Mouse (Mus musculus) MEL (cell line): ENCODE measurements around the gene Harbi1. TPM values are rescaled to one million over a fixed set of nuclear protein-coding genes. Genes with fewer than 3 reads are reported as not detected.

Experiments
- DNase-seq: peaks from one replicate; pipeline ENCODE4 v3.0.0; 2011; ENCODE audit warnings: low read depth, low spot score
- H3K27ac ChIP-seq: 2 replicates; pipeline ENCODE4 v1.5.1; 2012; ENCODE audit warnings: low read depth, mild to moderate bottlenecking, control low read depth, low read length, moderate library complexity; ENCODE audit not compliant: control insufficient read depth
- H3K27me3 ChIP-seq, 2 experiments: fragments of 150-350 bp in 1 of 2; sonication (generic) in 1 of 2; 2 replicates each; pipeline ENCODE4 v1.6.1; 2012; ENCODE audit warnings: low read length in 2 of 2, mild to moderate bottlenecking in 2 of 2, improper control_type of control experiment in 1 of 2, moderate library complexity in 1 of 2; ENCODE audit not compliant: insufficient read depth in 2 of 2, control insufficient read depth in 1 of 2
- H3K36me3 ChIP-seq, 2 experiments: 2 replicates each; pipeline ENCODE4 v1.6.1; 2012 to 2014; ENCODE audit warnings: low read length in 2 of 2, improper control_type of control experiment in 1 of 2, inconsistent platforms in 1 of 2, mild to moderate bottlenecking in 1 of 2; ENCODE audit not compliant: insufficient read depth in 2 of 2, control insufficient read depth in 1 of 2
- H3K4me1 ChIP-seq, 2 experiments: fragments of 150-350 bp in 1 of 2; sonication (generic) in 1 of 2; 2 replicates each; pipeline ENCODE4 v1.6.1; 2012; ENCODE audit warnings: low read length in 2 of 2, improper control_type of control experiment in 1 of 2, mild to moderate bottlenecking in 1 of 2; ENCODE audit not compliant: insufficient read depth in 2 of 2, control insufficient read depth in 1 of 2
- H3K4me3 ChIP-seq, 2 experiments: fragments of 150-350 bp in 1 of 2; sonication (generic) in 1 of 2; 2 replicates each; pipeline ENCODE4 v1.5.1; 2012; ENCODE audit warnings: low read depth in 2 of 2, low read length in 2 of 2, mild to moderate bottlenecking in 2 of 2, moderate library complexity in 2 of 2, control low read depth in 1 of 2, improper control_type of control experiment in 1 of 2; ENCODE audit not compliant: control insufficient read depth in 1 of 2, insufficient read depth in 1 of 2
- H3K79me2 ChIP-seq: 2 replicates; pipeline ENCODE4 v1.6.1; 2012; ENCODE audit warnings: mild to moderate bottlenecking, low read length, moderate library complexity; ENCODE audit not compliant: control insufficient read depth, poor library complexity, insufficient read depth
- H3K9ac ChIP-seq: 2 replicates; pipeline ENCODE4 v1.6.1; 2012; ENCODE audit warnings: low read depth, mild to moderate bottlenecking, control low read depth, low read length, moderate library complexity; ENCODE audit not compliant: control insufficient read depth, poor library complexity, severe bottlenecking
- H3K9me3 ChIP-seq: fragments of 150-350 bp; sonication (generic); replicated peaks from 2 replicates; pipeline ENCODE4 v1.6.1; 2012; ENCODE audit warnings: mild to moderate bottlenecking, low read length, improper control_type of control experiment, moderate library complexity; ENCODE audit not compliant: insufficient read depth
- BHLHE40 ChIP-seq: IDR thresholded peaks from 2 replicates; pipeline ENCODE4 v1.6.1; 2012; ENCODE audit warnings: low read depth, mild to moderate bottlenecking, inconsistent platforms, low read length, improper control_type of control experiment, borderline replicate concordance
- CHD1 ChIP-seq: IDR thresholded peaks from 2 replicates; pipeline ENCODE4 v1.6.1; 2012; ENCODE audit warnings: low read depth, mild to moderate bottlenecking, inconsistent platforms, low read length, improper control_type of control experiment
- CTCF ChIP-seq, 3 experiments: IDR thresholded peaks in 2 of 3; conservative IDR thresholded peaks in 1 of 3; 2 replicates each; pipeline ENCODE4 v1.5.1; 2011 to 2012; ENCODE audit warnings: low read length in 3 of 3, low read depth in 2 of 3, mild to moderate bottlenecking in 2 of 3, improper control_type of control experiment in 1 of 3, inconsistent platforms in 1 of 3, mixed read lengths in 1 of 3, moderate library complexity in 1 of 3; ENCODE audit not compliant: control insufficient read depth in 1 of 3, insufficient read depth in 1 of 3, poor library complexity in 1 of 3, severe bottlenecking in 1 of 3
- E2F4 ChIP-seq: IDR thresholded peaks from 2 replicates; pipeline ENCODE4 v1.6.1; 2011; ENCODE audit warnings: low read depth, low read length, improper control_type of control experiment, borderline replicate concordance
- ELF1 ChIP-seq: IDR thresholded peaks from 2 replicates; pipeline ENCODE4 v1.6.1; 2014; ENCODE audit warnings: low read depth, mild to moderate bottlenecking, inconsistent platforms, low read length, improper control_type of control experiment, moderate library complexity
- EP300 ChIP-seq, 2 experiments: IDR thresholded peaks; 2 replicates each; pipeline ENCODE4 v1.6.1; 2011; ENCODE audit warnings: improper control_type of control experiment in 2 of 2, low read length in 2 of 2, low read depth in 1 of 2, mild to moderate bottlenecking in 1 of 2
- GABPA ChIP-seq: IDR thresholded peaks from 2 replicates; pipeline ENCODE4 v1.6.1; 2012; ENCODE audit warnings: low read depth, mild to moderate bottlenecking, inconsistent platforms, low read length, improper control_type of control experiment, moderate library complexity
- GATA1 ChIP-seq: IDR thresholded peaks from 2 replicates; pipeline ENCODE4 v1.6.1; 2011; ENCODE audit warnings: low read depth, low read length, improper control_type of control experiment
- JUND ChIP-seq: IDR thresholded peaks from 2 replicates; pipeline ENCODE4 v1.6.1; 2011; ENCODE audit warnings: low read depth, mild to moderate bottlenecking, improper control_type of control experiment, low read length
- MAFK ChIP-seq: IDR thresholded peaks from 2 replicates; pipeline ENCODE4 v1.6.1; 2011; ENCODE audit warnings: low read depth, mild to moderate bottlenecking, low read length, improper control_type of control experiment, borderline replicate concordance
- MAX ChIP-seq: IDR thresholded peaks from 2 replicates; pipeline ENCODE4 v1.6.1; 2011; ENCODE audit warnings: low read length, improper control_type of control experiment
- MAZ ChIP-seq: IDR thresholded peaks from 2 replicates; pipeline ENCODE4 v1.6.1; 2012; ENCODE audit warnings: low read depth, mild to moderate bottlenecking, inconsistent platforms, low read length, improper control_type of control experiment
- MEF2A ChIP-seq: IDR thresholded peaks from 2 replicates; pipeline ENCODE4 v1.6.1; 2014; ENCODE audit warnings: low read depth, mild to moderate bottlenecking, inconsistent platforms, low read length, improper control_type of control experiment; ENCODE audit not compliant: poor library complexity, insufficient replicate concordance, severe bottlenecking; ENCODE audit errors: extremely low read depth
- MXI1 ChIP-seq: IDR thresholded peaks from 2 replicates; pipeline ENCODE4 v1.6.1; 2011; ENCODE audit warnings: mild to moderate bottlenecking, low read depth, low read length, improper control_type of control experiment
- MYB ChIP-seq: IDR thresholded peaks from 2 replicates; pipeline ENCODE4 v1.6.1; 2011; ENCODE audit warnings: mild to moderate bottlenecking, low read depth, low read length, improper control_type of control experiment
- MYC ChIP-seq: IDR thresholded peaks from 2 replicates; pipeline ENCODE4 v1.6.1; 2011; ENCODE audit warnings: low read depth, mild to moderate bottlenecking, low read length, improper control_type of control experiment, moderate library complexity
- NELFE ChIP-seq: IDR thresholded peaks from 2 replicates; pipeline ENCODE4 v1.6.1; 2011; ENCODE audit warnings: low read depth, low read length, improper control_type of control experiment
- POLR2AphosphoS2 ChIP-seq: IDR thresholded peaks from 2 replicates; pipeline ENCODE4 v1.6.1; 2011; ENCODE audit warnings: low read length, improper control_type of control experiment
- RCOR1 ChIP-seq: IDR thresholded peaks from 2 replicates; pipeline ENCODE4 v1.6.1; 2012; ENCODE audit warnings: low read depth, mild to moderate bottlenecking, inconsistent platforms, low read length, improper control_type of control experiment
- SIN3A ChIP-seq: IDR thresholded peaks from 2 replicates; pipeline ENCODE4 v1.6.1; 2012; ENCODE audit warnings: low read length, improper control_type of control experiment, inconsistent platforms
- TAL1 ChIP-seq: IDR thresholded peaks from 2 replicates; pipeline ENCODE4 v1.6.1; 2012; ENCODE audit warnings: mild to moderate bottlenecking, inconsistent platforms, low read length, moderate library complexity, mixed read lengths
- TBP ChIP-seq: IDR thresholded peaks from 2 replicates; pipeline ENCODE4 v1.8.0; 2011; ENCODE audit warnings: low read depth, low read length, improper control_type of control experiment
- UBTF ChIP-seq: IDR thresholded peaks from 2 replicates; pipeline ENCODE4 v1.6.1; 2012; ENCODE audit warnings: low read depth, mild to moderate bottlenecking, inconsistent platforms, low read length, improper control_type of control experiment, moderate library complexity, borderline replicate concordance; ENCODE audit not compliant: insufficient read depth
- USF1 ChIP-seq: IDR thresholded peaks from 2 replicates; pipeline ENCODE4 v1.6.1; 2014; ENCODE audit warnings: low read depth, mild to moderate bottlenecking, inconsistent platforms, low read length, improper control_type of control experiment, moderate library complexity
- USF2 ChIP-seq, 2 experiments: IDR thresholded peaks; 2 replicates each; pipeline ENCODE4 v1.6.1; 2011 to 2012; ENCODE audit warnings: improper control_type of control experiment in 2 of 2, low read length in 2 of 2, borderline replicate concordance in 1 of 2, inconsistent platforms in 1 of 2, low read depth in 1 of 2, mild to moderate bottlenecking in 1 of 2; ENCODE audit not compliant: insufficient read depth in 1 of 2
- ZMIZ1 ChIP-seq: IDR thresholded peaks from 2 replicates; pipeline ENCODE4 v1.6.1; 2012; ENCODE audit warnings: low read depth, mild to moderate bottlenecking, inconsistent platforms, low read length, improper control_type of control experiment, moderate library complexity
- polyA plus RNA-seq, 2 experiments: library from polyadenylated mRNA; stranded (reverse) in 1 of 2; unstranded in 1 of 2; fragments of >175 nt in 1 of 2; fragments of >200 nt in 1 of 2; gene quantifications; 2 replicates each; pipeline versions ENCODE4 v1.2.1 to v1.2.4; 2012; ENCODE audit warnings: low replicate concordance in 2 of 2, low read depth in 1 of 2; ENCODE audit not compliant: insufficient read length in 2 of 2, insufficient read depth in 1 of 2, missing spikeins in 1 of 2
- total RNA-seq: library from RNA; depleted of rRNA; stranded (reverse); fragments of 300-350 nt; gene quantifications from 2 replicates; pipeline ENCODE4 v1.2.3, GENCODE M21; 2012

Harbi1 gene
- total and polyA plus RNA-seq, 3 experiments = 7.8 to 8.2 TPM; not detected in 1

GRCm38 (mm10) chr2:91744686-91745085 is 34.0 kb downstream of the Harbi1 start:
- H3K9ac ChIP-seq = no peak overlapping the region

GRCm38 (mm10) chr2:91749811-91750261 is 39.2 kb downstream of the Harbi1 start:
- Histone ChIP-seq H3K9me3 (no peaks in the 10 kb centered on the region), H3K79me2 (peaks cover 24% of the 10 kb centered on the region), H3K27ac (no peak overlapping the region), H3K27me3 (no peaks in the 10 kb centered on the region), H3K4me1 (peaks cover 0 to 5% of the 10 kb centered on the region in 2 experiments; a peak in 2 of 4 replicates), H3K36me3 (peaks cover 0 to 14% of the 10 kb centered on the region in 2 experiments; a peak in 2 of 4 replicates), H3K9ac (no peak overlapping the region), H3K4me3 (no peak overlapping the region)
- TF ChIP-seq TBP = no peak
- TF ChIP-seq MYC = no peak
- no peak for TF ChIP-seq BHLHE40
- TF ChIP-seq E2F4 = no peak
- TF ChIP-seq TAL1 = no peak
- no peak for TF ChIP-seq MXI1
- TF ChIP-seq GATA1 = no peak
- TF ChIP-seq ELF1 = no peak
- TF ChIP-seq MAZ = no peak
- no peak for TF ChIP-seq EP300 (IDR thresholded peaks at IDR 0.05; ENCODE audit: low read depth in 1 of 2, low read length in 2 of 2)
- TF ChIP-seq UBTF = no peak
- no peak for TF ChIP-seq CTCF (IDR thresholded peaks at IDR 0.05 in 2 of 3, conservative IDR thresholded peaks at IDR 0.05 in 1 of 3; ENCODE audit: control insufficient read depth in 1 of 3, insufficient read depth in 1 of 3, low read depth in 2 of 3, low read length in 3 of 3, poor library complexity in 1 of 3, severe bottlenecking in 1 of 3)
- TF ChIP-seq NELFE = no peak
- TF ChIP-seq USF1 = no peak
- TF ChIP-seq SIN3A = no peak
- TF ChIP-seq ZMIZ1 = no peak
- no peak for TF ChIP-seq MAFK
- no peak for TF ChIP-seq CHD1
- no peak for DNase-seq

More at GRCm38 (mm10) chr2:91744686-91745085, 34.0 kb downstream of the Harbi1 start:
- peaks cover 9% of the 10 kb centered on the region for H3K79me2 ChIP-seq
- H3K27ac ChIP-seq = no peak overlapping the region
- H3K27me3 ChIP-seq = no peaks in the 10 kb centered on the region
- no peak overlapping the region for H3K4me3 ChIP-seq
- H3K9me3 ChIP-seq = no peaks in the 10 kb centered on the region
- TF ChIP-seq MAFK = no peak
- no peak for TF ChIP-seq TAL1
- TF ChIP-seq MXI1 = no peak
- TF ChIP-seq MYB = no peak
- no peak for TF ChIP-seq MYC
- TF ChIP-seq ZMIZ1 = no peak
- TF ChIP-seq USF2 (IDR thresholded peaks at IDR 0.05; ENCODE audit: borderline replicate concordance in 1 of 2, insufficient read depth in 1 of 2, low read depth in 1 of 2, low read length in 2 of 2) = no peak
- no peak for TF ChIP-seq MEF2A
- TF ChIP-seq MAX = no peak
- TF ChIP-seq E2F4 = no peak
- no peak for TF ChIP-seq UBTF
- no peak for TF ChIP-seq SIN3A
- no peak for TF ChIP-seq JUND
- TF ChIP-seq BHLHE40 = no peak
- no peak for TF ChIP-seq ELF1
- TF ChIP-seq GABPA = no peak
- TF ChIP-seq POLR2AphosphoS2 = no peak
- TF ChIP-seq RCOR1 = no peak
- TF ChIP-seq CTCF (IDR thresholded peaks at IDR 0.05 in 2 of 3, conservative IDR thresholded peaks at IDR 0.05 in 1 of 3; ENCODE audit: control insufficient read depth in 1 of 3, insufficient read depth in 1 of 3, low read depth in 2 of 3, low read length in 3 of 3, poor library complexity in 1 of 3, severe bottlenecking in 1 of 3) = no peak
- no peak for DNase-seq
- peaks cover 0 to 2% of the 10 kb centered on the region in 2 experiments; a peak in 2 of 4 replicates for H3K36me3 ChIP-seq
- no peaks in the 10 kb centered on the region; a peak in 1 of 4 replicates for H3K4me1 ChIP-seq
